Mouse (Mus musculus): Measurements from ENCODE around the gene A030005L19Rik. TPM values are rescaled to one million over a fixed set of nuclear protein-coding genes. Genes with fewer than 3 reads are reported as not detected.

The A030005L19Rik gene
- polyA plus RNA-seq, 1 experiment from 2014 or later: not detected

- Histone ChIP-seq H3K9me3 (replicated peaks; ENCODE audit: control insufficient read depth, low read length, poor library complexity, severe bottlenecking) (no peaks in the 10 kb centered on the region), H3K9ac (ENCODE audit: low read depth, low read length) (no peak within 1 kb of the TSS), H3K4me1 (ENCODE audit: control insufficient read depth, insufficient read depth, low read length) (no peaks in the 10 kb centered on the region), H3K36me3 (ENCODE audit: control insufficient read depth, insufficient read depth, low read length) (no peaks in the 10 kb centered on the region), H3K4me2 (ENCODE audit: low read length) (no peak within 1 kb of the TSS), H3K27me3 (ENCODE audit: control insufficient read depth, insufficient read depth, low read depth, low read length) (no peaks in the 10 kb centered on the region), H3K27ac (ENCODE audit: low read length) (no peak within 1 kb of the TSS), H3K4me3 (ENCODE audit: low read depth, low read length) (no peak within 1 kb of the TSS)
- WGBS: 92% methylated on average over 11 of the region's 11 CpGs
- ATAC-seq: no peak
Observed at GRCm38 (mm10) chr1:82959870-82960385, 46.8 kb downstream of the A030005L19Rik start, which contains the start of gene Gm47955. Gm47955 (plus strand) TSS chr1:82960286.

Other genes starting within 250 kb of the A030005L19Rik start
- 416 and 433 TPM in 2 replicates for gene Mff, start 188.4 kb upstream of the A030005L19Rik start, polyA plus RNA-seq (2015; fragmentation: Nextera tagmentation; extraction: Ambion mirVana)
- 0.11 TPM in 1 of 2 replicates, not detected in the other for gene Tm4sf20, start 144.9 kb upstream of the A030005L19Rik start, polyA plus RNA-seq (2015; fragmentation: Nextera tagmentation; extraction: Ambion mirVana)
- not detected in 2 replicates for gene Gm47791, start 142.1 kb upstream of the A030005L19Rik start, polyA plus RNA-seq (2015; fragmentation: Nextera tagmentation; extraction: Ambion mirVana)
- 25.7 and 27.9 TPM in 2 replicates for gene Agfg1, start 73.8 kb upstream of the A030005L19Rik start, polyA plus RNA-seq (2015; fragmentation: Nextera tagmentation; extraction: Ambion mirVana)
- not detected in 2 replicates for gene A030014E15Rik, start 11.6 kb downstream of the A030005L19Rik start, polyA plus RNA-seq (2015; fragmentation: Nextera tagmentation; extraction: Ambion mirVana)
- not detected in 2 replicates for gene Gm6217, start 18.1 kb downstream of the A030005L19Rik start, polyA plus RNA-seq (2015; fragmentation: Nextera tagmentation; extraction: Ambion mirVana)
- not detected in 2 replicates for gene A030003K21Rik, start 30.1 kb downstream of the A030005L19Rik start, polyA plus RNA-seq (2015; fragmentation: Nextera tagmentation; extraction: Ambion mirVana)
- gene Gm7544, start 42.7 kb downstream of the A030005L19Rik start, polyA plus RNA-seq (2015; fragmentation: Nextera tagmentation; extraction: Ambion mirVana): not detected in 2 replicates
- gene Gm47955, start 47.0 kb downstream of the A030005L19Rik start, polyA plus RNA-seq (2015; fragmentation: Nextera tagmentation; extraction: Ambion mirVana): not detected in 2 replicates
- not detected in 2 replicates for gene Gm47959, start 87.2 kb downstream of the A030005L19Rik start, polyA plus RNA-seq (2015; fragmentation: Nextera tagmentation; extraction: Ambion mirVana)
- 0.82 and 1.5 TPM in 2 replicates for gene Slc19a3, start 125.1 kb downstream of the A030005L19Rik start, polyA plus RNA-seq (2015; fragmentation: Nextera tagmentation; extraction: Ambion mirVana)
- not detected in 2 replicates for gene Krtap28-10, start 129.2 kb downstream of the A030005L19Rik start, polyA plus RNA-seq (2015; fragmentation: Nextera tagmentation; extraction: Ambion mirVana)
- gene Gm47969, start 131.6 kb downstream of the A030005L19Rik start, polyA plus RNA-seq (2015; fragmentation: Nextera tagmentation; extraction: Ambion mirVana): not detected in 2 replicates
- not detected in 2 replicates for gene A030005K14Rik, start 146.1 kb downstream of the A030005L19Rik start, polyA plus RNA-seq (2015; fragmentation: Nextera tagmentation; extraction: Ambion mirVana)
- not detected in 2 replicates for gene Krtap28-13, start 147.6 kb downstream of the A030005L19Rik start, polyA plus RNA-seq (2015; fragmentation: Nextera tagmentation; extraction: Ambion mirVana)
- gene Ccl20, start 203.4 kb downstream of the A030005L19Rik start, polyA plus RNA-seq (2015; fragmentation: Nextera tagmentation; extraction: Ambion mirVana): not detected in 2 replicates
- 2.0 and 2.1 TPM in 2 replicates for gene Daw1, start 246.4 kb downstream of the A030005L19Rik start, polyA plus RNA-seq (2015; fragmentation: Nextera tagmentation; extraction: Ambion mirVana)